Mouse (Mus musculus): ENCODE results near the gene Serp1. TPM values are rescaled to one million over a fixed set of nuclear protein-coding genes. Genes with fewer than 3 reads are reported as not detected.
"Not testable (repeated sequence)": the region's sequence is repeated elsewhere in the genome, so short reads cannot be mapped to it uniquely, and the experiment has no call there.

The Serp1 gene
- total RNA-seq, 2 experiments from 2014 or later, result 6.4 to 8.0 TPM

DNA sequence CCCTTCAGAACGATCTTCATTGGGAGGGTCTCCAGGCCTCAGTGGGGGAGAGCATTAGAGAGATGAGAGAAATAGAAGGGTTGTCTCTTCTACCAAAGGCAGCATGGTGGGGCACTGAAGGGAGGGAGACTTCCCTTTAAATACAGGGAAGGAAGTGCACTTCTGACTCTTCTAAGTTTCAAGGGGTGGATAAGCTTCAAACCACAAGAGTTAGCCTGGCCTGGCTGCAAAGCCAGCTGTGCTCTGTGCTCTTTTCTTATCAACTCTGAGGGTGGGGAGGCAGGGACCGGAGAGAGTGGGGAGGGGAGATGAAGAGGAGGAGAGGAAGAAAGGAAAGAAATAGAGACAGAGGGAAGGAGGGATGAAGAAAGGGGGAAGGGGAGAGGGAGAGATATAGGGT is 23.7 kb downstream of the Serp1 start:
- no peak overlapping the region for H3K4me3 ChIP-seq

DNA sequence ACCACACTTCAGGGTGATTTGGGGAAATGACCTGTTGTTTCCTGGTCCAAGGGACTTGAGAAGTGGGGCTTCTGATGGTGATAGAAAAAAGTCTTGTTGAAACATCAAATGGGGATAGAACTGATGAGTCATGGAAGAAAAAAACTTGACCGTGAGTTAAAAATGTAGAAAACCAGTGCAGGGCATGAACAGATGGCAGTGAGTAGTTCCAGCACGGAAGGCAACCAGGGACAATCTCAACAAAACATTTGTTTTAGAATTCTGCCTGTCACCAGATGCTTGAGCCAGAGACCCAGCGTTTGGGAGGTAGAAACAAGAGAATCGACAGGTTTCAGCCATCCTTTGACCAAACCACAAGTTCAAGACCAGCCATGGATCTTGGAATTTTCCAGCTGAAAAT is 32.1 kb downstream of the Serp1 start:
- intact Hi-C loops (cut with DNase I), result no loop called here
- Histone ChIP-seq H3K27ac (no peak overlapping the region), H3K4me3 (no peak overlapping the region)
- no peak for DNase-seq
- no peak for TF ChIP-seq CTCF (IDR thresholded peaks at IDR 0.05)

More for the DNA sequence above, 23.7 kb downstream of the Serp1 start:
- intact Hi-C loops (cut with DNase I), result no loop called here
- no peak for TF ChIP-seq CTCF (IDR thresholded peaks at IDR 0.05)
- no peak for DNase-seq
- no peak overlapping the region for H3K27ac ChIP-seq

DNA sequence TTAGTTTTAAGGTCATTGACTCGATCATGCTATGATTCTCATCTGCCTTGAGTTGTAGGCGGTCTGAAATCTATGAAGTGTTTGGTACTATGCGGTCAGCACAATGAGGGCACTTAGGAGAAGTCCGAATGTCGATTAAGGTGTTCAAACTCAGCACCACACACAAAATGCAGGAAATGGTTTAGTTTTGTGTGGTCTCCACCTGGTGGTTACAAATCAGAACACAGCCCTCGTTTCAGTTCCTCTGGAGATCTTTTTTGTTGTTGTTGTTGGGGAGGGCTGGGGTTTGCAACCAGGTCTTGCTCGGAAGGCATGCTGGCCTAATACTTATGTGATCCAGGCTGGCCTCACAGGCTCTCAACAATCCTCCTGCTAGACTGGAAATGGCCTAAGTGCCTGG is 34.9 kb downstream of the Serp1 start:
- intact Hi-C loops (cut with DNase I), result loop anchor here (2.0 kb wide), 1 partner anchor 328 kb away; no protein-coding TSS in a partner anchor
- no peak for DNase-seq
- no peak overlapping the region for H3K27ac ChIP-seq
- peak; percentile 59 for TF ChIP-seq CTCF (IDR thresholded peaks at IDR 0.05)
- no peak overlapping the region for H3K4me3 ChIP-seq

DNA sequence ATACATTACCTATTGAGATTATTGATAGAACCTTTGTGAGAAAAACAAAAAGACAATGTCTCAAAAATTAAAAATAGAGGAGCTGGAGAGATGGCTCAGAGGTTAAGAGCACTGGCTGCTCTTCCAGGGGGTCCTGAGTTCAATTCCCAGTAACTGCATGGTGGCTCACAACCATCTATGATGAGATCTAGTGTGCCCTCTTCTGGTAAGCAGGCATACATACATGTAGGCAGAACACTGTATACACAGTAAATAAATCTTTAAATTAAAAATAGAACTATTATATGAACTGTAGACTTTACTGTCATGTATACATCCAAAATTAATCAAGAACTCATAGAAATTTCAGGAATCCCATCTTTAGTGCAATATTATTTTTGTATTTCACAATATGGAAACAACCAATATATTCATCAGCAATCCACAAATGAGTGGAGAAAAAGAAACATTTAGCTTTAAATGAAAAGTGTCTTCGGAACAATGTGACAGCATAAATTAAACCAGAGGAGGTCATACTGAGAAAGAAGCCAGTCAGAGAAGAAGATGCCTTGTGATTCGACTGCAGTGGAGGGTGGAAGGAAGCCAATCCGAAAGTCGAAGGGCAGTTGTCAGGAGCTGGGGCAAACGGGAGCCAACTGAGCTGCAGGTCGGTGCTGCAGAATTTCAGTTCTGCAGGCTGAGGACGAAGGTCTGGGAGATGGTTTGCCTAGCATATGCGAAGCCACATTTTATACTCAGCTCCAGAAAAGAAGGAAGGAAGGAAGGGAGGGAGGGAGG is 37.5 kb downstream of the Serp1 start:
- Histone ChIP-seq H3K4me3 (no peak overlapping the region), H3K27ac (no peak overlapping the region)
- intact Hi-C loops (cut with DNase I), result loop anchor here (2.0 kb wide), 1 partner anchor 71 kb away; no protein-coding TSS in a partner anchor
- peak; percentile 56 for TF ChIP-seq CTCF (IDR thresholded peaks at IDR 0.05)
- DNase-seq, result no peak

DNA sequence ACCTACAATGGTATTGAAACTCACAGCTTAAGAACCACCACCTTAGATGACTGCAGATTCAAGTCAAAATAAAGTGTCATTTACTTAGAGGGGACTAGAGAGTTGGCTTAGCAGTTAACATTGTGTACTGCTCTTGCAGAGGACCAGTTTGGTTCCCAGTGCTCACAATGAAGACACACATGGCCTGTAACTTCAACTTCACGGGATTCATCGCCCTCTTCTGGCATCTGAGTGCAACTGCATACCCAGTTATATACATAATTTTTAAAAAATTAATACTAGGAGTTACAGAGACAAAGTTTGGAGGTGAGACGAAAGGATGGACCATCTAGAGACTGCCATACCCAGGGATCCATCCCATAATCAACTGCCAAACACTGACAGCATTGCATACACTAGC is 38.6 kb downstream of the Serp1 start:
- peak; percentile 18; the same call in 1 of the 2 replicates for TF ChIP-seq CTCF (IDR thresholded peaks at IDR 0.05)
- DNase-seq, result no peak

DNA sequence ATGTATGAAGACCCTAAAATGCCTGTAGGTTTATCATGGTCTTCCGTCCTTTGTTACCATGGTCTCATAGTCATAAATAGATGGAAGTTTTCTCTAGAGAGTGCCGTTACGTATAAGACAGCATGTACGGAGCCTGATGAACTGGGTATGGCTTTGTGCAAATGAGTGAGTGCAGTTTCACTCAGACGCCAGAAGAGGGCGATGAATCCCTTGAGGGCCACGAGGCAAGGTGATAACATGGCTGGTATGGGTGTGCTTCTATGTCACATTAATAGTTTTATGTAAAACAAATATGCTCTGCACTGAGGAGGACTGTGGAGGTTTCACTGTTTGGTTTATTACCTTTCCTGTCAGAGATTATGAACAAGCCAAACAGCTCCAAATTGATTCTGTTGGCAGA is 39.8 kb downstream of the Serp1 start:
- intact Hi-C loops (cut with DNase I), result no loop called here
- no peak overlapping the region for H3K4me3 ChIP-seq
- TF ChIP-seq CTCF (IDR thresholded peaks at IDR 0.05), result peak; percentile 43; the same call in 1 of the 2 replicates
- H3K27ac ChIP-seq, result no peak overlapping the region
- DNase-seq, result no peak

More for the DNA sequence above, 38.6 kb downstream of the Serp1 start:
- H3K27ac ChIP-seq, result no peak overlapping the region
- H3K4me3 ChIP-seq, result no peak overlapping the region
- intact Hi-C loops (cut with DNase I), result no loop called here

DNA sequence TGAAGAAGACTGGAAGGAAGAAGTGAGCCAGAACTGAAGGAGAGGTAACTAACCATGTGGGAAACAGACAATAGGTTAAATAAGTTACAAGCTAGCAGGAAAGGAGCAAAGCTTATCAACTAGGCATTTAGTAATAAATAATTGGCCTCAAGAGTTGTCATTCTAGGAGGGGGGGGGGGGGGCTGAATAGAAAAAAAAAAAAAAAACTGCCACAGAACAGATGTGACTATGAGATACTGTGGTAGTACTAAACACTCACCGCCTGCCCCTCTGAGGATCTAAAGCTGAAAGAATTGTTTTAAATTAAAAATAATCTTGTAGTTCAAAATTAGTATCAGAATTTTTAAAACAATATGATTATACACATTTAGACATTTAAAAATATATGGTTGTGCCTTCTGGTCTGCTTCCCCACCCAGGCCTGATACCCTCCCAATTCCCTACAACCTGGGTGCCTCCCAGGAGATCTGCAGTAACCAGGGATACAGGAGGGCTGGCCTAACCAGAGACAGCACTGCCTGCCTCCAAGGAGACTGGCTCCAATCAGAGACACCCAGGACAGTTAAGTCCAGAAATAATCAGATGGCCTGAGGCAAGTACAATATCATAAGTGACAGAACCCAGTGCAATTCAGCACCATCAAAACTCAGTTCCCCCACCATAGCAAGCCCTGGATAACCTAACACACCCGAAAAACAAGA is 46.8 kb downstream of the Serp1 start:
- H3K4me3 ChIP-seq, result no peak overlapping the region
- TF ChIP-seq CTCF (IDR thresholded peaks at IDR 0.05), result no peak
- DNase-seq, result no peak
- intact Hi-C loops (cut with DNase I), result no loop called here
- no peak overlapping the region for H3K27ac ChIP-seq

DNA sequence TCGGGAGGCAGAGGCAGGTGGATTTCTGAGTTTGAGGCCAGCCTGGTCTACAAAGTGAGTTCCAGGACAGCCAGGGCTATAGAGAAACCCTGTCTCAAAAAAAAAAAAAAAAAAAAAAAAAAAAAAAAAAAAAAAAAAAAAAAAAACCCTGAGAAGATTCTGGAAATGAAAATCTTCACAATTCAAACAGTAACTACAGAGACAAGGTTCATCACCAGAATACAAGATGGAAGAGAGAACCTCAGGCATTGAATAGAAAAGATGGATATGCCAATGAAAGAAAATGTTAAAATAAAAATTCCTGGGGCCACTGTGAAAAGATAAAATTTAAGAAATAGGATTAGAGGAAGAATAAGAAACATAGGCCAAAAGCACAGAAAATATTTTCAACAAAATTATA is 50.4 kb downstream of the Serp1 start:
- H3K27ac ChIP-seq; H3K4me3 ChIP-seq; intact Hi-C loops (cut with DNase I); DNase-seq: not testable (repeated sequence)

Other genes with a start within 250 kb of the Serp1 start
- gene Tsc22d2, start 111.2 kb downstream of the Serp1 start, total RNA-seq (2021), result 10 to 100 TPM; 22.6 to 22.9 TPM
- gene Eif2a, start 71 bp downstream of the Serp1 start, total RNA-seq (2021), result 10 to 100 TPM; 48.9 to 54.8 TPM
- gene Selenot, start 50.7 kb upstream of the Serp1 start, total RNA-seq (2021), result 100 to 1,000 TPM; 119 to 136 TPM
- gene Erich6, start 111.3 kb upstream of the Serp1 start, total RNA-seq (2021), result not detected
- 10 to 100 TPM in 1 of 2 experiments, 1 to 10 TPM in 1; 8.3 to 11.8 TPM for gene Siah2, start 166.5 kb upstream of the Serp1 start, total RNA-seq (2021)